Mouse (Mus musculus) thymus, postnatal 10 days (tissue): Measurements from ENCODE around the gene Trim10.

Experiments used
- DNase-seq, 2 experiments: peaks; one replicate each; pipeline ENCODE4 v3.0.0; 2021; ENCODE audit warnings: low spot score in 2 of 2

The Trim10 gene

DNA sequence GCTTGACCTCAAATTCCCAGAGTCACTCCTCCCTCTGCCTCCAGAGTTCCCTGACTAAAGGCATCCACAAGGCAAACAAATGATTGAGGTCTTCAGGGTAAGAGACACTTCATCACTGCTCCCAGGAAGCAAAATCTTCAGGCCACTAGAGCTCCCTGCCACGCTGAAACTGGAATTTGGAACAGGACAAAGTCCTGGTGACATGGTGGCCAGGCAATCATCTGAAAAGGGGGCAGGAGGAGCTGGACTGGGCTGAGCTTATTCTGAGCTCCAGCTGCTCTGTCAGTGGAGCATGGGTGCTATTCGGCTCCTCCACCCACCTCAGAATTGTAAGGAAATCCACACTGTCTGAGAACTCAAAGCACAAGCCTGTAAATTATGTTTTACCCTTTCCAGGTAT, 42.7 kb downstream of the Trim10 start:
- no peak for DNase-seq

DNA sequence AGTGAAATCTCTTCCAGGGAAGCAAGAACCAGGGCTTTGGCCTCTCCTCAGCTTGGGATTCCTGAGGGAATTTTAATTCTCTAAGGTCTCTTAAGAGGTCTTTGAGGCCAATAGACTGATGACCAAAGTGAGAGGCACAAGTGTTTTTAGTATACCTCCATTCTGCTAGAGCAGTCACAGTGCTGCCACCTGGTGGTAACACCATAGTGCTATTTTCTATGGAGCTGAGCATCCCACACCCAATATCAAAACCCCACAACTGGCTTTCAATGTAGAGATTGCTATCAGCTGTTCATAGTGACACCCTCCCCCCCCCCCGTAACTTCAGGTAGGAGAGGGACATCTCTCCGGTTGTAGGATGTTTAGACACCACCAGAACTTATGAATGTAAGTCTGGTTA, 44.7 kb downstream of the Trim10 start:
- peak; percentile 39 to 81 for DNase-seq

DNA sequence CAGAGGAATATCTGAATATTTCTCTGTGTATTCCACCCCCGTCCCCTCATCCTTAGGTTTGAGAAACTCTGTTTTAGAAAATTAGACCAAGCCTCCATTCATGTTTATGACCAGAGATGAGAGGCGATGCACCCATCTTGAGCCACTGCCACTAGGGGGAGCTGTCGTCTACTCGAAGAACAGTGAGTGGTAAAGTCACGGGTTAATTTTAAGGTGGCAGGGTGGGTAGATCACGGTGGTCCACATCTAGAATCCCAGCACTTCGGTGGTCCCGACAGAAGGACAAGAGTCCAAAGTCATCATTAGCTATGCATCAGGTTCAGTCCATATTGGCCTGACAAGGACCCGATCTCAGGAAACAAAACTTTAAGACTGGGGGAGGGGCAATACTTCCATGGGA, 45.7 kb downstream of the Trim10 start:
- DNase-seq, result peak; percentile 27 to 78

DNA sequence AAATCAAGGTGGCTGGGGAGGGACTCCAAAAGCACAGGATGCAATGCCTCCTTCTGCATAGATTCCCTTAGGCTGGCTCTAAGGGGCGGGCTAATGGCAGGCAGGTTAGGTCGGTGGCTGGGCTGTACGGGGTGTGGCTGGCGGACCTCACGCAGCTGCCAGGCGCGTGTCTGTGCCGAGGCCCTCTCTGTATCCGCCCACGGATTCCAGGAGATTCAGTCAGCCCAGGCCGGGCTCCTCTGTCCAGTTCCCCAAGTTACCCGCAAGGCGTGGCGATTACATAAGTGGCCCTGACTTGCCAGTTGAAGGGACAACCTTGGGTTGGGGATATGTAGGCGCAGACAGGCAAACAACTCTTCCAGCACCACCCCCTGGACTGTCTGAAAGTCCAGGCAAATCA, 50.9 kb downstream of the Trim10 start:
- DNase-seq, result no peak

DNA sequence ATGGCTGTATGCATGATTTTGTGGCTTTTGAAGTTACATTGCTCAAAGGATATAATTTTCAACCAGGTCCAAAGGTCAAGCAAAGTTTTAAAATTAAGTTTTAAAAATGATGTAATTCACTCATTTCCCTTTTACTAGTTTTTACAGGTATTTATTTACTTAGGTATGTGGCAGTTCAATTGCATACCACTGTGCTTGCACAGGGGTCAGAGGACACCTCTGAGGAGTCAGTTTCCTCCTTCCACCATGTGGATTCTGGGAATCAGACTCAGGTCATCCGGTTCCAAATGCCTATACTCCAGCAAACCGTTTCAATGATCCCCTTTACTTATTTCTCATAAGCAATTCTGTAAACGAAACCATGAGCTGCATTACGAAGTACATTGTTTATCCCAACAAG, 53.3 kb downstream of the Trim10 start:
- DNase-seq, result no peak

DNA sequence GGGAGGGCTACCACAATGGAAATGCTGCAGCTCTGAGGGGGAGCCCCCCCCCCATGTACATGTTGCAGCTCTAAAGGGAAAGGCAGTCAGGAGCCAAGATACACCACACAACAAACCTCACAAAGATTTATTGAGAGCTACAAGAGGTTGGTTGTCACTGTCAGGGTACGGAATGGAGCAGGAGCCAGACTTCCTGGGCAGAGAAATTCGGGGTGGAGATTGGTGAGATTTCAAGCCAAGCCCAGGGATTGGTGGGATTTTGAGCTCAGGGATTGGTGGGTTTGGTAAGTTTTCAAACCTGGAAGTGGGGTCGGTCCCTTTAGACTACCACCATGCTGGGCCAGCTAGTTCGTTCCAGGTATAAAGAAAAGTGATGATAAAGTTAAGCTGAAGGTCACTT, 54.1 kb downstream of the Trim10 start:
- DNase-seq, result no peak
